Mouse (Mus musculus) embryonic facial prominence, embryonic 14.5 days (tissue): ENCODE data around the gene AC124108.1. TPM values are rescaled to one million over a fixed set of nuclear protein-coding genes. Genes with fewer than 3 reads are reported as not detected.

Source experiments
- ATAC-seq: fragments of 200-750 bp; cut with Nextera tagmentation; 2 replicates; pipeline ENCODE4 v1.8.0; 2017; ENCODE audit warnings: low read depth, moderate number of reproducible peaks, moderate TSS enrichment
- DNase-seq: peaks from one replicate; pipeline ENCODE4 v3.0.0-alpha.2; 2015; ENCODE audit warnings: low spot score
- H3K27ac ChIP-seq: fragments of 300-500 bp; sonication (generic); replicated peaks from 2 replicates; pipeline ENCODE4 v1.5.1; 2014; ENCODE audit warnings: low read depth, mild to moderate bottlenecking, low read length, moderate library complexity
- H3K27me3 ChIP-seq: fragments of 300-500 bp; sonication (generic); replicated peaks from 2 replicates; pipeline ENCODE4 v1.6.1; 2014; ENCODE audit warnings: low read length; ENCODE audit not compliant: control insufficient read depth, insufficient read depth
- H3K36me3 ChIP-seq: fragments of 300-500 bp; sonication (generic); 2 replicates; pipeline ENCODE4 v1.6.1; 2014; ENCODE audit warnings: low read length, mixed read lengths; ENCODE audit not compliant: control insufficient read depth, insufficient read depth
- H3K4me1 ChIP-seq: fragments of 300-500 bp; sonication (generic); 2 replicates; pipeline ENCODE4 v1.6.1; 2014; ENCODE audit warnings: antibody characterized with exemption, low read length; ENCODE audit not compliant: control insufficient read depth, insufficient read depth
- H3K4me2 ChIP-seq: fragments of 300-500 bp; sonication (generic); 2 replicates; pipeline ENCODE4 v1.6.1; 2014; ENCODE audit warnings: low read depth, mild to moderate bottlenecking, low read length, moderate library complexity, mixed read lengths
- H3K4me3 ChIP-seq: fragments of 300-500 bp; sonication (generic); 2 replicates; pipeline ENCODE4 v1.5.1; 2014; ENCODE audit warnings: low read depth, mild to moderate bottlenecking, low read length
- H3K9ac ChIP-seq: fragments of 300-500 bp; sonication (generic); 2 replicates; pipeline ENCODE4 v1.6.1; 2014; ENCODE audit warnings: low read depth, mild to moderate bottlenecking, low read length, moderate library complexity, mixed read lengths
- H3K9me3 ChIP-seq: fragments of 300-500 bp; sonication (generic); 2 replicates; pipeline ENCODE4 v1.6.1; 2016; ENCODE audit warnings: low read length; ENCODE audit not compliant: control insufficient read depth
- WGBS: fragments of 180-500 bp; shearing (Covaris S2); extraction: QIAGEN DNeasy Blood & Tissue Kit; methylation state at CpG from one replicate; pipeline ENCODE4 v1.1.7; 2014; 5-methylcytosine and 5-hydroxymethylcytosine counted together
- polyA plus RNA-seq: library from polyadenylated mRNA; unstranded; fragments of >200 nt; fragmentation: Nextera tagmentation; extraction: Ambion mirVana; gene quantifications from 2 replicates; pipeline ENCODE4 v1.2.1, GENCODE M21; 2014

AC124108.1 gene
- polyA plus RNA-seq, 1 experiment from 2014 or later, result 0.71 TPM

DNA sequence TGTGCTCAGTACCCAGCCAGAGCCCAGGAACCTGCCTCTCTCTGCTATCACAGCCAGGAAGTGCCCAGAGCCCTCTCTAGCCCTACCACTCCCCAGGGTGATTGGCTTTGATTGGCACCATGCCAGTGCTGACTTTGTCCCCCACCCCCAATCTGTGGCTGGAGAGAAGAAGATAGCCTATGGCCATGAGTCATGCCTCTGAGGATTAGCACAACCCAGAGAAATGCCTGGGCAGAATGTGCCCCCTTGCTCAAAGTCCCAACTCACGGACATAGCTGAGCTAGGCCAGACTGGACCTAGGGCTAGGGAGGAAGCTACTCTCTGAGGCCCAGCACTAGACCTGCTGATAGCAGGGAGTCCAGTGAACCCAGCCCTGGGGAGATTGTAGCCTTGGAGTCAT is 41.1 kb upstream of the AC124108.1 start:
- Histone ChIP-seq H3K27ac (no peak overlapping the region), H3K4me2 (no peak overlapping the region), H3K9ac (no peak overlapping the region), H3K36me3 (no peaks in the 10 kb centered on the region), H3K27me3 (no peaks in the 10 kb centered on the region), H3K4me3 (no peak overlapping the region), H3K9me3 (no peaks in the 10 kb centered on the region), H3K4me1 (no peaks in the 10 kb centered on the region)
- 54% methylated on average over 1 of the region's 1 CpGs for WGBS
- DNase-seq (no peak), ATAC-seq (no peak)

GRCm38 (mm10) chr1:132150817-132151601 is 40.2 kb upstream of the AC124108.1 start:
- Histone ChIP-seq H3K27ac (no peak overlapping the region), H3K4me2 (no peak overlapping the region), H3K36me3 (no peaks in the 10 kb centered on the region), H3K4me3 (no peak overlapping the region), H3K9ac (no peak overlapping the region), H3K9me3 (no peaks in the 10 kb centered on the region), H3K27me3 (no peaks in the 10 kb centered on the region), H3K4me1 (no peaks in the 10 kb centered on the region)
- DNase-seq (no peak), ATAC-seq (no peak)
- WGBS, result 66% methylated on average over 15 of the region's 15 CpGs

DNA sequence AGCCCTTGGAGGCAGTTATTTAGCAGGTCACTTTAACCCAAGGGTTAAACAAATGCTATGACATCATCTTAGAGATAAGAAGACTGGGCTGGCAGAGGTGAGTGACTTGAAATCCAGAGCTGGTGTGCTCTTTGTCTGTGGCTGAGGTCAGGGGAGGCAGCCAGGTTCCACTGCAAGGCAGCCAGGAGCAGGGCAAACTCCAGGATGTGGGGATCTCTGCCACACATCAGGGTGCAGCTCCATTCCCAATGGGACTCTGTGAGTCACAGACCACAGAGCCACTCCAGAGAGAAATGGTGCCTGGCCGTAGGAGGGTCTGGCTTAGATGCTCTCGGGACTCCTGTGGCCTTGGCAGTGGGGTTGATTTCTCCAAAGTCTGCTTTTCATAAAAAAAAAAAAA is 39.3 kb upstream of the AC124108.1 start:
- H3K27me3 ChIP-seq, result no peaks in the 10 kb centered on the region
- no peaks in the 10 kb centered on the region for H3K4me1 ChIP-seq
- WGBS, result 51% methylated on average over 2 of the region's 2 CpGs
- no peak overlapping the region for H3K4me3 ChIP-seq
- no peaks in the 10 kb centered on the region for H3K36me3 ChIP-seq
- H3K9me3 ChIP-seq, result no peaks in the 10 kb centered on the region
- DNase-seq (no peak), ATAC-seq (no peak)
- H3K4me2 ChIP-seq, result no peak overlapping the region
- no peak overlapping the region for H3K9ac ChIP-seq
- no peak overlapping the region for H3K27ac ChIP-seq

DNA sequence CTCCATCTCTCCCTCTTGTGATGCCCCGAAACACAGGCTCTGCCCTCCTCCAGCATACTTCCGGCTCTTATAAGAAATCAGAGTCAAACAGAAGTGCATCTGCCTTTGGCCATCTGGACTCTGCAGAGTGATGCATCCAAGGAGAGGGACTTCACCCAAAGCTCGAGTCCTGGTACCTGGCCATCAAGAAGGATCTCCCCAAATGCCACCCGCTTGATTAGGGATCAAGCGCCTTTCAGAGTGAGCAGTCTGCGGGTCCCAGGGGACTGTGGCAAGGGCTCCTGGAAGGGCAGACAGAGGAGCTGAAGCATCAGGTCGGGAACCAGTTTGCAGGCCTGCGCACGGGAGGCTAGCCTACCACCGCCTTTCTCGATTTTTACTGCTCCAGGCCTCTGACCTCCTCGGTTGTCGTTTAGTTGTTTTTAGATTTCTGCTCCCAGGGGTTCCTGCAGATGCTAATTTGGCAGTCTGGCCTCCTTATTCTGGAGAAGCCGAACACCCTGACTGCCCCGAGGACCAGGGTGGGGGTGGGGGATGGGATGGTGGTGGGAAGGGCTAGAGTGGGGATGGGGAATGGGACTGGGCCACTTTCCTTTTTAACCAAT is 38.1 kb upstream of the AC124108.1 start:
- no peak overlapping the region for H3K27ac ChIP-seq
- ATAC-seq (no peak), DNase-seq (no peak)
- no peaks in the 10 kb centered on the region for H3K4me1 ChIP-seq
- no peaks in the 10 kb centered on the region for H3K36me3 ChIP-seq
- H3K9ac ChIP-seq, result no peak overlapping the region
- no peak overlapping the region for H3K4me2 ChIP-seq
- H3K4me3 ChIP-seq, result no peak overlapping the region
- no peaks in the 10 kb centered on the region; the same call in 1 of the 2 replicates for H3K27me3 ChIP-seq
- 45% methylated on average over 14 of the region's 15 CpGs for WGBS
- H3K9me3 ChIP-seq, result no peaks in the 10 kb centered on the region

GRCm38 (mm10) chr1:132153691-132154090 is 37.6 kb upstream of the AC124108.1 start:
- H3K4me3 ChIP-seq, result no peak overlapping the region
- ATAC-seq, result no peak

DNA sequence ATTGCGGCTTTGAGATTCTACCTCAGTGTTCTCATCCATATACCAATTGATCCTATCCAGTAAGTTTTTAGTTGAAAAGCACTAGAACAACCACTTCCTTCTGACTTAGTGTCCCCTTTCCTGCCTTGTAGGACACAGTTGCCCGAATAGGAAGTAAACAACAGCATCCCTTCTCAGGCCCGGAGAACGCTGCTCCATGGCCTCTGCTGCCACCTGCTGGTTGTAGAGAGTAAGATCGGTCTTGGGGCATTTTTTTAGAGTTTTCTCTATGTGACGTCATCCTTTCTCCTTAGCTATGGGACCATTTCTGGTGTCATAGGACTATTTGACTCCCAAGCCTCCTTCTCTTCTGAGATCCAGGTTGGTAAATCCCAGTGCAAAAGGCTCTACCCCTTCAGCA is 35.5 kb upstream of the AC124108.1 start:
- Histone ChIP-seq H3K4me3 (no peak overlapping the region), H3K27ac (no peak overlapping the region), H3K9me3 (no peaks in the 10 kb centered on the region), H3K36me3 (no peaks in the 10 kb centered on the region), H3K4me1 (no peaks in the 10 kb centered on the region), H3K9ac (no peak overlapping the region), H3K4me2 (no peak overlapping the region), H3K27me3 (no peaks in the 10 kb centered on the region; the same call in 1 of the 2 replicates)
- 11% methylated on average over 6 of the region's 6 CpGs for WGBS
- ATAC-seq (peak; percentile 24; the same call in 1 of the 2 replicates), DNase-seq (peak; percentile 89)

More at GRCm38 (mm10) chr1:132153691-132154090, 37.6 kb upstream of the AC124108.1 start:
- no peak for DNase-seq
- 15% methylated on average over 8 of the region's 8 CpGs for WGBS
- no peak overlapping the region for H3K9ac ChIP-seq
- no peaks in the 10 kb centered on the region for H3K9me3 ChIP-seq
- H3K4me2 ChIP-seq, result no peak overlapping the region
- H3K4me1 ChIP-seq, result no peaks in the 10 kb centered on the region
- H3K36me3 ChIP-seq, result no peaks in the 10 kb centered on the region
- H3K27me3 ChIP-seq, result no peaks in the 10 kb centered on the region; the same call in 1 of the 2 replicates
- H3K27ac ChIP-seq, result no peak overlapping the region

DNA sequence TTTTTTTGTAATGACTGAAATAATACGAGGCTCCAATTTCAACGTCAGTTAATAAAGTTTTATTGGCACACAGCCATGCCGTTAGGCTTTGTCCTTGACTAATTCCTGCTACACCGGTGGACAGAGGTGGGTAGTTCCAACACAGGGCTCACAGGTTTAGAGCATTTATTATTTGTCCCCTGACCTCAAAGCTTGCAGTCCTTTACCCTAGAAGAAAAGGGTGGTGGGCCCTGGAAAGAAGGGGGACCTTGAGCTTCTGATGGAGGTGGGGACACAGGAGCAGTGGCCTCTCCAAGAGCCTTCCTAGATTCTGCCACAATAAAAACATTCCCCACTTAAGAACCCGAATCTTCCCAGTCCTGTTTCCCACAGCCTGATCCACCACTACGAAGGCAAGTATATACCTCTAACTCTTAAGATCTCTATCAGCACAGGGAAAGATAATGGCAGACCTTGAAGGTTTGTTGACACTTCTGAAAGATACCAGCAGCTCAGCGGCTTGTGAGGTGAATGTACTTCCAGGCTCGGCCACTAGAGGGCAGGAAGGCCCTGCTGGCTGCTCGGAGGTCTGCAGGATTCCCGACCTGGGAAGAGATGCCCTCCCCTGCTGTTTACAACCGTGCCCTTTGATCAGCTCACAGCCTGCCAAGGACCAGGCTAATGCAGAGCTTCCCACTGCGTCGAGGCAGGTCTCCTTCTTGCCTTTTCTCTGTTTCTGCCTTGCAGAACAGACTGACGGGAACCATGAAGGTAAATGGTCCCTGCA is 34.1 kb upstream of the AC124108.1 start:
- Histone ChIP-seq H3K4me3 (no peak overlapping the region), H3K4me2 (peak overlapping the region; percentile 25; the same call in 1 of the 2 replicates), H3K27me3 (no peaks in the 10 kb centered on the region; the same call in 1 of the 2 replicates), H3K27ac (no peak overlapping the region), H3K9ac (no peak overlapping the region), H3K9me3 (no peaks in the 10 kb centered on the region), H3K4me1 (no peaks in the 10 kb centered on the region), H3K36me3 (no peaks in the 10 kb centered on the region)
- 26% methylated on average over 14 of the region's 14 CpGs for WGBS
- ATAC-seq (peak; percentile 56; the same call in 1 of the 2 replicates), DNase-seq (peak; percentile 80)

DNA sequence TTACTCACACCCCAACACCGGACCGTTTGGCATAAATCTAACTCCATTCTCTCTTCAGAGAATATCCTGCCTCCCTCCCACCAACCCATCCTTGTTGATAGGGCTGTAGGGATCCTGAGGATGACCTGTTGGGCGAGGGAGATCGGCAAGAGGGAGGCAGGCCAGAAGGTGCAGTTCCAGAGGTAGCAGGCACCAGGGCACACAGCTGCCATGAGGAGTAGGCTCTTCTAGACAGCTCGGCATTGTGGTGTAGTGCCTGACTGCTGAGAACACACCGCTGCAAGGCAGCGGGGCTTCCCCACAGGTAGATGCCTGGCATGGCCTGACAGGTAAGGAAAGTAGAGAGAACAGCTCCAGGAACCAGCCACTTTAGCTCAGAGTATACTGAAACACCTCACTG is 33.4 kb upstream of the AC124108.1 start:
- ATAC-seq (0 out of 2 replicates have a peak, but pooled peaks have one; percentile 9), DNase-seq (no peak)
- Histone ChIP-seq H3K9ac (no peak overlapping the region), H3K4me1 (no peaks in the 10 kb centered on the region), H3K4me3 (no peak overlapping the region), H3K4me2 (peak overlapping the region; percentile 25; the same call in 1 of the 2 replicates), H3K9me3 (no peaks in the 10 kb centered on the region), H3K36me3 (no peaks in the 10 kb centered on the region), H3K27ac (no peak overlapping the region), H3K27me3 (no peaks in the 10 kb centered on the region; the same call in 1 of the 2 replicates)
- WGBS, result 33% methylated on average over 7 of the region's 7 CpGs
